Mouse (Mus musculus) stomach, embryonic 16.5 days (tissue): ENCODE data around the gene Plekhg2. TPM values are rescaled to one million over a fixed set of nuclear protein-coding genes. Genes with fewer than 3 reads are reported as not detected.

Experiments
- ATAC-seq: fragments of 200-750 bp; cut with Nextera tagmentation; 2 replicates; pipeline ENCODE4 v1.8.0; 2017; ENCODE audit warnings: moderate number of reproducible peaks, moderate TSS enrichment; ENCODE audit not compliant: insufficient read depth, low FRiP score
- H3K27ac ChIP-seq: fragments of 300-500 bp; sonication (generic); 2 replicates; pipeline ENCODE4 v1.5.1; 2014; ENCODE audit warnings: low read length
- H3K27me3 ChIP-seq: fragments of 300-500 bp; sonication (generic); 2 replicates; pipeline ENCODE4 v1.6.1; 2014; ENCODE audit warnings: low read length, control low read depth, mixed read lengths; ENCODE audit not compliant: control insufficient read depth, insufficient read depth
- H3K36me3 ChIP-seq: fragments of 300-500 bp; sonication (generic); 2 replicates; pipeline ENCODE4 v1.6.1; 2014; ENCODE audit warnings: low read length; ENCODE audit not compliant: control insufficient read depth, insufficient read depth
- H3K4me1 ChIP-seq: fragments of 300-500 bp; sonication (generic); 2 replicates; pipeline ENCODE4 v1.6.1; 2014; ENCODE audit warnings: low read length, control low read depth, mixed read lengths; ENCODE audit not compliant: control insufficient read depth, insufficient read depth
- H3K4me2 ChIP-seq: fragments of 300-500 bp; sonication (generic); 2 replicates; pipeline ENCODE4 v1.6.1; 2014; ENCODE audit warnings: low read depth, low read length, mixed read lengths
- H3K4me3 ChIP-seq: fragments of 300-500 bp; sonication (generic); replicated peaks from 2 replicates; pipeline ENCODE4 v1.5.1; 2014; ENCODE audit warnings: mild to moderate bottlenecking, low read length
- H3K9ac ChIP-seq: fragments of 300-500 bp; sonication (generic); 2 replicates; pipeline ENCODE4 v1.6.1; 2014; ENCODE audit warnings: low read length
- H3K9me3 ChIP-seq: fragments of 300-500 bp; sonication (generic); replicated peaks from 2 replicates; pipeline ENCODE4 v1.6.1; 2016; ENCODE audit warnings: low read length, control low read depth; ENCODE audit not compliant: control insufficient read depth
- WGBS: fragments of 180-500 bp; shearing (Covaris S2); extraction: QIAGEN DNeasy Blood & Tissue Kit; methylation state at CpG from one replicate; pipeline ENCODE4 v1.1.7; 2014; 5-methylcytosine and 5-hydroxymethylcytosine counted together
- polyA plus RNA-seq: library from polyadenylated mRNA; unstranded; fragments of >200 nt; fragmentation: Nextera tagmentation; extraction: Ambion mirVana; gene quantifications from 2 replicates; pipeline ENCODE4 v1.2.1, GENCODE M21; 2015

The Plekhg2 gene
- polyA plus RNA-seq, 1 experiment from 2014 or later = 50.7 TPM

DNA sequence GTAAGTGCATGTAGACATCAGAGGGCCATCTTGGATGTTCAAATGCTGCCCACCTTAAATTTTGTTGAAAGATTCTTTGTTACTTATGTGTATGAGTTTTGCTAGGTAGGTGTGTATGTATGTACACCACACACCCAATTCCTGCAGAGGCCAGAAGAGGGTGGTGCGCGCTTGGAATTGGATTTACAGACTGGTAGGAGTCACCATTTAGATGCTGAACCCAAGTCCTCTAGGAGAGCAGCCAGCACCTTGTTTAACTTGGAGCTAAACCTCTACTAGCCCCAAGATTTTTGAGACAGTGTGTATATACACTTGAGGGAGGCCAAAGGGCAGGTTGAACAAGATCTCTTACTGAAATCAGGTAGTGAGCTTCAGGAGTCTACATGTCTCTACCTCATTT, 19.1 kb downstream of the Plekhg2 start:
- Histone ChIP-seq H3K4me1 (peaks cover 24% of the 10 kb centered on the region), H3K36me3 (peaks cover 16% of the 10 kb centered on the region), H3K9ac (no peak overlapping the region), H3K27ac (no peak overlapping the region), H3K4me3 (no peak overlapping the region), H3K9me3 (no peaks in the 10 kb centered on the region), H3K27me3 (no peaks in the 10 kb centered on the region), H3K4me2 (no peak overlapping the region)
- no peak for ATAC-seq
- whole genome bisulfite sequencing = 85% methylated on average over 2 of the region's 2 CpGs

DNA sequence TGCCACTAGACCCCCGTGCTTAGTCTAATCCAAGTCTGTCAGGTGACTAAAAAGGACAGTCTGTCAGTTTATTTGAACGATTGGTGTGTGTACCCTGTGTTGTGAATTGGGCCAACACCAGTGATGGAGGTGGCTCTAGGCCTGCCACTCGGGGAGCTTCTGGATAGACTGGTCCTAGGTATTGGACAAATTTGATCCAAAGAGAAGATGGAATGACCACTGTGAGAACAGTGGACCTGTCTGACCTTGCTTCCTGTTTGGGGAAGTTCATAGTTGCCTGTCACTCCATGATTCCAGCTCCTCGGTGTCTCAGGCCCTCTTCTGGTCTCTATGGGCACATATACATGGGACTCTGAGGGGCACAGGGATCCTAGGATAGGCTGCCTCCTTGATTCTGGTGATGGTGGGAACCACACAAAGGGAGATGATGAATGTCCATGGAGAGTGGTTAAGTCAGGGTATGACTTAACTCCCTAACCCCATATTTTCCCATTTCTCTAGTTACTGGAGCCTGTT, 20.7 kb downstream of the Plekhg2 start:
- Histone ChIP-seq H3K9ac (peak overlapping the region; percentile 98), H3K4me3 (peak overlapping the region; percentile 95), H3K27me3 (no peaks in the 10 kb centered on the region), H3K4me1 (peaks cover 8% of the 10 kb centered on the region), H3K36me3 (peaks cover 16% of the 10 kb centered on the region), H3K4me2 (peak overlapping the region; percentile 91), H3K27ac (no peak overlapping the region), H3K9me3 (no peaks in the 10 kb centered on the region)
- ATAC-seq = no peak
- WGBS = 33% methylated on average over 4 of the region's 4 CpGs

GRCm38 (mm10) chr7:28350155-28350883, 22.1 kb downstream of the Plekhg2 start, which contains the start of gene Rps16:
Rps16 (plus strand) TSS chr7:28350652.
- Histone ChIP-seq H3K4me3 (peak within 1 kb of the TSS; percentile 95), H3K9ac (peak within 1 kb of the TSS; percentile 98), H3K4me1 (peaks cover 8% of the 10 kb centered on the region), H3K27ac (peak within 1 kb of the TSS; percentile 96), H3K27me3 (no peaks in the 10 kb centered on the region), H3K36me3 (peaks cover 16% of the 10 kb centered on the region), H3K9me3 (no peaks in the 10 kb centered on the region), H3K4me2 (peak within 1 kb of the TSS; percentile 91)
- under 1% methylated on average over 50 of the region's 50 CpGs for WGBS
- ATAC-seq = peak; percentile 95

- ATAC-seq = no peak
- Histone ChIP-seq H3K9ac (no peak overlapping the region), H3K4me2 (no peak overlapping the region), H3K27me3 (no peaks in the 10 kb centered on the region), H3K4me1 (peaks cover 8% of the 10 kb centered on the region), H3K27ac (no peak overlapping the region), H3K4me3 (no peak overlapping the region), H3K36me3 (peaks cover 9% of the 10 kb centered on the region), H3K9me3 (no peaks in the 10 kb centered on the region)
- 85% methylated on average over 7 of the region's 7 CpGs for WGBS
Measured at GRCm38 (mm10) chr7:28348601-28349000, 23.8 kb downstream of the Plekhg2 start.

DNA sequence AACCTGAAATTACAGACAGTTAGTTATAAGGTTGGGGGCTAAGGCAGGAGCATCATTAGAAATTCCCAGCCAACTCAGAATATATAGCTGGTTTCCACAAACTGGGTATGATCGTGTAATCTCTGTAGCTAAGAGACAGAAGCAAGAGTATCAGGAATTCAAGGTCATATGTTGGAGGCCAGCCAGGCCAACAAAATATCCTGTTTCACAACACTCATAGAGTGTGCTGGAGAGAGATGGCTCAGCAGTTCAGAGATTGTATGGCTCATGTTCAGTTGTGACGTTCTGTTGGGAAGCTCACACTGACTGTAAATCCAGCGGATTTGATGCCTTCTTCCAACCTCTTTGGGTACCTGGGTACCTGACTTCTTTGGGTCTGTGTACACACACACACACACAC, 24.7 kb downstream of the Plekhg2 start:
- Histone ChIP-seq H3K4me1 (peaks cover 8% of the 10 kb centered on the region), H3K4me2 (no peak overlapping the region), H3K9ac (no peak overlapping the region), H3K27me3 (no peaks in the 10 kb centered on the region), H3K27ac (no peak overlapping the region), H3K9me3 (no peaks in the 10 kb centered on the region), H3K36me3 (peaks cover under 1% of the 10 kb centered on the region; the same call in 1 of the 2 replicates), H3K4me3 (no peak overlapping the region)
- WGBS = 67% methylated on average over 3 of the region's 3 CpGs
- no peak for ATAC-seq

- Histone ChIP-seq H3K4me2 (no peak overlapping the region), H3K27me3 (no peaks in the 10 kb centered on the region), H3K36me3 (no peaks in the 10 kb centered on the region), H3K4me1 (no peaks in the 10 kb centered on the region; the same call in none of the 2 replicates), H3K27ac (no peak overlapping the region), H3K9me3 (no peaks in the 10 kb centered on the region), H3K4me3 (no peak overlapping the region), H3K9ac (no peak overlapping the region)
- no peak for ATAC-seq
- WGBS = 3% methylated on average over 4 of the region's 4 CpGs
Measured at GRCm38 (mm10) chr7:28344637-28345036, 27.8 kb downstream of the Plekhg2 start.

DNA sequence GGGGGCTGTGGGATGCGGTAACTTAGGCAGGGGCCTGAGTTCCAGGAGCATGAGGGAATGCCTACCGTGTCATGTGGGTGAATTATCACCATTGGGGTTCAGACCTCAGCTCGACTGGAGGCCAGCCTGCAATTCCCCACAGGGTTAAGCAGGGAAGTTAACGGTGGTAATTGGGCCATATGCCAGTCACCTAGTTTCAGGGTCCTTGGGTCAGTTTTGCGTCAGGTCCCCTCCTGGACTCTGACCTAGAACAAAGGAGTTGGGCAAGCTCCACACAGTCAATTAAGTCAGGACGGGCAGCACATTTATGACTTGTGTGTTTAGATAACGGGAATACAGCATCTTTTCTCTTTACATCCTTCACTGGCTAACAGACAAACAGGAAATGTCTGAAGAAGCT, 31.0 kb downstream of the Plekhg2 start:
- 32% methylated on average over 7 of the region's 7 CpGs for WGBS
- no peak overlapping the region for H3K9ac ChIP-seq

GRCm38 (mm10) chr7:28339213-28339917, 33.0 kb downstream of the Plekhg2 start:
- ATAC-seq = no peak
- Histone ChIP-seq H3K36me3 (no peaks in the 10 kb centered on the region), H3K4me2 (peak overlapping the region; percentile 76), H3K4me1 (peaks cover 10% of the 10 kb centered on the region), H3K9me3 (no peaks in the 10 kb centered on the region), H3K4me3 (peak overlapping the region; percentile 99), H3K27me3 (no peaks in the 10 kb centered on the region), H3K27ac (peak overlapping the region; percentile 90), H3K9ac (peak overlapping the region; percentile 76)
- 73% methylated on average over 19 of the region's 19 CpGs for WGBS

More for the DNA sequence above, 31.0 kb downstream of the Plekhg2 start:
- H3K4me1 ChIP-seq = peaks cover 10% of the 10 kb centered on the region
- H3K27me3 ChIP-seq = no peaks in the 10 kb centered on the region
- no peaks in the 10 kb centered on the region for H3K36me3 ChIP-seq
- ATAC-seq = no peak
- H3K4me3 ChIP-seq = no peak overlapping the region
- no peak overlapping the region for H3K27ac ChIP-seq
- no peaks in the 10 kb centered on the region for H3K9me3 ChIP-seq
- H3K4me2 ChIP-seq = no peak overlapping the region
